Comparison of ENCODE assay signal across 1 mouse cellular context in the genomic region with DNA sequence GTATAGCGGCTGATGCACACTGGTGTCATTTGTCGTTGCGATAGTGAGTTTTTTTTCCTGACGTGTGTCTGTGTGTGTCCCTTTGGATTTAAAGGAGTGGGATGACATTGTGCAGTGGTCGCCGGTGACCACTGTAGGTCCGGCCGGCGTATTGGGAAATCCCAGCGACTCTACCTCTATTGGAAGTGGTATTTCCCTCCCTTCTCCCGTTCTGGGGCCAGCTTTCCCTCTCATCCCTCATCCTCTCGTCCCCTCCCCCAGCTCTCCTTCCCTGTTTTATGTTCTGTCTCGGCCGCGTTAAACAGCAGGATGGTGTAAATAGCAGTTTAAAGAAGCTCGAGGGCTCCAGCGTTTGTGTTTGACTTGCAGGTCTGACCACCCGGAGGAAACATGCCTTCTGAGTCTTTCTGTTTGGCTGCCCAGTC.
TF ChIP-seq lines count a peak whose summit lies in the region.

No protein-coding gene starts in this region.

TF ChIP-seq in CH12.LX, 34 proteins besides CTCF, POLR2A, EP300 and RAD21:
- TF ChIP-seq MXI1 (IDR thresholded peaks at IDR 0.05; ENCODE audit: low read depth, low read length) (no peak), USF1 (IDR thresholded peaks at IDR 0.05; ENCODE audit: low read depth, low read length) (no peak), JUND (conservative IDR thresholded peaks at IDR 0.05; ENCODE audit: low read depth, low read length) (no peak), E2F4 (IDR thresholded peaks at IDR 0.05; ENCODE audit: insufficient replicate concordance, low read depth, low read length) (no peak), MAX (IDR thresholded peaks at IDR 0.05; ENCODE audit: low read length) (no peak), NELFE (IDR thresholded peaks at IDR 0.05; ENCODE audit: low read depth, low read length) (no peak), USF2 (conservative IDR thresholded peaks at IDR 0.05; ENCODE audit: low read depth, low read length) (no peak), MAFK (IDR thresholded peaks at IDR 0.05; ENCODE audit: insufficient replicate concordance, low read length) (no peak), UBTF (IDR thresholded peaks at IDR 0.05; ENCODE audit: low read depth, low read length) (no peak), MAZ (IDR thresholded peaks at IDR 0.05; ENCODE audit: low read depth, low read length) (no peak), ELF1 (IDR thresholded peaks at IDR 0.05; ENCODE audit: low read depth, low read length) (no peak), MYC (IDR thresholded peaks at IDR 0.05; ENCODE audit: low read depth, low read length) (no peak), KAT2A (IDR thresholded peaks at IDR 0.05; ENCODE audit: insufficient replicate concordance, low read length) (no peak), SMC3 (IDR thresholded peaks at IDR 0.05; ENCODE audit: low read depth, low read length) (no peak), MEF2A (IDR thresholded peaks at IDR 0.05; ENCODE audit: borderline replicate concordance, low read depth, low read length) (no peak)
